Mouse (Mus musculus) CH12.LX (cell line): ENCODE measurements around the gene Tmem234. TPM values are rescaled to one million over a fixed set of nuclear protein-coding genes. Genes with fewer than 3 reads are reported as not detected.
A peak's percentile ranks its signal among the peaks of the same experiment; 100 is the strongest.

Experiments used
- DNase-seq: peaks from one replicate; pipeline ENCODE4 v3.0.0-alpha.2; 2013; ENCODE audit errors: extremely low read depth
- H3K27ac ChIP-seq: 2 replicates; pipeline ENCODE4 v1.5.1; 2012; ENCODE audit warnings: low read depth, mild to moderate bottlenecking, control low read depth, moderate library complexity; ENCODE audit not compliant: insufficient read depth
- H3K27me3 ChIP-seq: replicated peaks from 2 replicates; pipeline ENCODE3; 2012; ENCODE audit warnings: inconsistent platforms
- H3K36me3 ChIP-seq, 2 experiments: replicated peaks in 1 of 2; 2 replicates each; pipeline versions ENCODE3 to v1.6.1; 2012; ENCODE audit warnings: inconsistent platforms in 1 of 2, low read length in 1 of 2, mild to moderate bottlenecking in 1 of 2, mixed read lengths in 1 of 2, moderate library complexity in 1 of 2; ENCODE audit not compliant: control insufficient read depth in 1 of 2, insufficient read depth in 1 of 2
- H3K4me1 ChIP-seq, 2 experiments: 2 replicates each; pipeline ENCODE4 v1.6.1; 2012; ENCODE audit warnings: inconsistent platforms in 1 of 2, moderate library complexity in 1 of 2; ENCODE audit not compliant: insufficient read depth in 2 of 2, control insufficient read depth in 1 of 2
- H3K4me2 ChIP-seq: 2 replicates; pipeline ENCODE4 v1.6.1; 2012; ENCODE audit warnings: low read depth, mild to moderate bottlenecking, control low read depth; ENCODE audit not compliant: poor library complexity, insufficient read depth, severe bottlenecking
- H3K4me3 ChIP-seq, 3 experiments: fragments of 150-350 bp in 1 of 3; sonication (generic) in 1 of 3; replicated peaks in 1 of 3; 2 replicates each; pipeline versions ENCODE3 to v1.5.1; 2011 to 2012; ENCODE audit warnings: low read depth in 2 of 3, low read length in 2 of 3, mild to moderate bottlenecking in 2 of 3, moderate library complexity in 2 of 3, control low read depth in 1 of 3, improper control_type of control experiment in 1 of 3, inconsistent platforms in 1 of 3, mixed read lengths in 1 of 3; ENCODE audit not compliant: poor library complexity in 1 of 3
- H3K79me2 ChIP-seq: replicated peaks from 2 replicates; pipeline ENCODE4 v1.6.1; 2012; ENCODE audit warnings: mild to moderate bottlenecking, moderate library complexity; ENCODE audit not compliant: control insufficient read depth, poor library complexity, insufficient read depth, severe bottlenecking; ENCODE audit errors: extremely low read depth
- H3K9ac ChIP-seq: 2 replicates; pipeline ENCODE4 v1.6.1; 2012; ENCODE audit warnings: low read depth, mild to moderate bottlenecking, control low read depth, moderate library complexity; ENCODE audit not compliant: insufficient read depth
- H3K9me3 ChIP-seq: replicated peaks from 2 replicates; pipeline ENCODE3; 2012; ENCODE audit warnings: low read length, inconsistent platforms, mixed read lengths
- CHD1 ChIP-seq: IDR thresholded peaks from 2 replicates; pipeline ENCODE4 v1.6.1; 2012; ENCODE audit warnings: low read depth, low read length, improper control_type of control experiment, inconsistent platforms
- CTCF ChIP-seq, 2 experiments: IDR thresholded peaks in 1 of 2; conservative IDR thresholded peaks in 1 of 2; 2 replicates each; pipeline ENCODE4 v1.5.1; 2011 to 2012; ENCODE audit warnings: low read depth in 2 of 2, low read length in 2 of 2, improper control_type of control experiment in 1 of 2, inconsistent platforms in 1 of 2, mild to moderate bottlenecking in 1 of 2, moderate library complexity in 1 of 2
- E2F4 ChIP-seq: IDR thresholded peaks from 2 replicates; pipeline ENCODE4 v1.6.1; 2011; ENCODE audit warnings: low read depth, low read length, improper control_type of control experiment; ENCODE audit not compliant: insufficient replicate concordance
- ELF1 ChIP-seq: IDR thresholded peaks from 2 replicates; pipeline ENCODE4 v1.6.1; 2014; ENCODE audit warnings: low read depth, mild to moderate bottlenecking, inconsistent platforms, low read length, improper control_type of control experiment
- EP300 ChIP-seq: IDR thresholded peaks from 2 replicates; pipeline ENCODE4 v1.6.1; 2011; ENCODE audit warnings: low read length, improper control_type of control experiment
- HCFC1 ChIP-seq: IDR thresholded peaks from 2 replicates; pipeline ENCODE4 v1.6.1; 2012; ENCODE audit warnings: low read depth, mild to moderate bottlenecking, inconsistent platforms, low read length, improper control_type of control experiment
- IRF4 ChIP-seq: IDR thresholded peaks from 2 replicates; pipeline ENCODE4 v1.6.1; 2014; ENCODE audit warnings: low read depth, mild to moderate bottlenecking, inconsistent platforms, low read length, improper control_type of control experiment
- JUND ChIP-seq: conservative IDR thresholded peaks from 2 replicates; pipeline ENCODE4 v1.6.1; 2011; ENCODE audit warnings: low read depth, low read length, improper control_type of control experiment
- KAT2A ChIP-seq: IDR thresholded peaks from 2 replicates; pipeline ENCODE4 v1.6.1; 2012; ENCODE audit warnings: low read length, improper control_type of control experiment, inconsistent platforms; ENCODE audit not compliant: insufficient replicate concordance
- MAX ChIP-seq: IDR thresholded peaks from 2 replicates; pipeline ENCODE4 v1.6.1; 2011; ENCODE audit warnings: low read length, improper control_type of control experiment
- RCOR1 ChIP-seq: conservative IDR thresholded peaks from 2 replicates; pipeline ENCODE4 v1.6.1; 2012; ENCODE audit warnings: low read depth, mild to moderate bottlenecking, inconsistent platforms, low read length, improper control_type of control experiment
- SMC3 ChIP-seq: IDR thresholded peaks from 2 replicates; pipeline ENCODE4 v1.6.1; 2011; ENCODE audit warnings: low read depth, low read length, improper control_type of control experiment
- dilution Hi-C: fragments of 300-500 bp; cut with MboI; formaldehyde crosslinking; loops from 2 replicates; pipeline ENCODE4 v1.14.3; 2020; ENCODE audit warnings: low sequenced_read_pairs; ENCODE audit not compliant: extremely low pct_unique_long_range_greater_than_20kb, extremely low pct_ligation_motif_present
- in situ Hi-C: fragments of 300-500 bp; cut with MboI; formaldehyde crosslinking; loops from 3 replicates; pipeline ENCODE4 v1.14.3; 2019; ENCODE audit warnings: low sequenced_read_pairs, low pct_ligation_motif_present, low pct_unique_long_range_greater_than_20kb, mixed read lengths
- polyA plus RNA-seq: library from polyadenylated mRNA; unstranded; fragments of >175 nt; gene quantifications from 2 replicates; pipeline ENCODE4 v1.2.1, GENCODE M21; 2012; ENCODE audit warnings: low read depth; ENCODE audit not compliant: insufficient read length
- total RNA-seq, 2 experiments: library from RNA; depleted of rRNA; stranded (reverse); fragments of 300-350 nt in 1 of 2; fragments of >200 nt in 1 of 2; gene quantifications; 2 replicates each; pipeline ENCODE4 v1.2.3; 2012 to 2014

Gene Tmem234
- total and polyA plus RNA-seq, 3 experiments: 97.6 to 113 (median 111) TPM

DNA sequence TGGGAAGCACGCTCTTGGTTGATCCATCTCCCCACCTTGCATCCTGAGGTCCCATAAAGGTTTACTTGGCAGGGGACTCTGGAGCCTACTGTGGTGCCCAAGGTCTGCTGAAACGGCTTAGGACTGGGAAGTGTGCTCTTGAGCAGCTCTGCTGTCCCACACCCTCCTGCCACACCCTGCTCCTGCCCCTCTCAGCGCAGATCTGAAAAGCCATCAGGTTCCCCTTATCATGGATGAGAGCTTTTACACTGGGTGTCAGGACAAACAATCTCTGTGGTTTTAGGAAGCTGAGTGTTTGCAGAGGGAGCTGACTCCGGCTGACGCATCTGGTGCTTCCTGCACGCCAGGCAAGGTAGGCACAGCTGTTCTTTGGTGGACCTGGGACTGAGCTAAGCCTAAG lies 33.4 kb downstream of the Tmem234 start:
- Histone ChIP-seq H3K36me3 (peaks cover 85 to 93% of the 10 kb centered on the region in 2 experiments), H3K9ac (no peak overlapping the region), H3K79me2 (peaks cover 13% of the 10 kb centered on the region), H3K9me3 (no peaks in the 10 kb centered on the region), H3K4me2 (no peak overlapping the region), H3K4me1 (peaks cover 0 to 15% of the 10 kb centered on the region in 2 experiments; a peak in 2 of 4 replicates), H3K4me3 (no peak overlapping the region), H3K27me3 (no peaks in the 10 kb centered on the region), H3K27ac (no peak overlapping the region)
- DNase-seq: no peak
- dilution Hi-C loops (no loop called here), in situ Hi-C loops (no loop called here)
- TF ChIP-seq MAX (no peak), ELF1 (no peak), JUND (no peak), CHD1 (no peak), EP300 (no peak), RCOR1 (no peak), HCFC1 (no peak)

- H3K36me3 ChIP-seq: peaks cover 44 to 66% of the 10 kb centered on the region in 2 experiments
- peaks cover 4 to 32% of the 10 kb centered on the region in 2 experiments for H3K4me1 ChIP-seq
- no peak for DNase-seq
- peaks cover 28% of the 10 kb centered on the region for H3K79me2 ChIP-seq
- peak overlapping the region; percentile 95; the same call in 1 of the 2 replicates for H3K9ac ChIP-seq
- H3K9me3 ChIP-seq: no peaks in the 10 kb centered on the region
- dilution Hi-C loops (no loop called here), in situ Hi-C loops (no loop called here)
- TF ChIP-seq IRF4 (no peak), SMC3 (no peak), CTCF (conservative IDR thresholded peaks at IDR 0.05 in 1 of 2, IDR thresholded peaks at IDR 0.05 in 1 of 2; ENCODE audit: low read depth in 2 of 2, low read length in 2 of 2) (no peak)
- H3K27me3 ChIP-seq: no peaks in the 10 kb centered on the region
- H3K4me2 ChIP-seq: 0 out of 2 replicates have a peak overlapping the region, but pooled peaks have one; percentile 1
- no peak overlapping the region for H3K27ac ChIP-seq
- H3K4me3 ChIP-seq: peak overlapping the region in 1 of 3 experiments; percentile 61
Observed at GRCm38 (mm10) chr4:129639221-129639620, 38.8 kb downstream of the Tmem234 start.

DNA sequence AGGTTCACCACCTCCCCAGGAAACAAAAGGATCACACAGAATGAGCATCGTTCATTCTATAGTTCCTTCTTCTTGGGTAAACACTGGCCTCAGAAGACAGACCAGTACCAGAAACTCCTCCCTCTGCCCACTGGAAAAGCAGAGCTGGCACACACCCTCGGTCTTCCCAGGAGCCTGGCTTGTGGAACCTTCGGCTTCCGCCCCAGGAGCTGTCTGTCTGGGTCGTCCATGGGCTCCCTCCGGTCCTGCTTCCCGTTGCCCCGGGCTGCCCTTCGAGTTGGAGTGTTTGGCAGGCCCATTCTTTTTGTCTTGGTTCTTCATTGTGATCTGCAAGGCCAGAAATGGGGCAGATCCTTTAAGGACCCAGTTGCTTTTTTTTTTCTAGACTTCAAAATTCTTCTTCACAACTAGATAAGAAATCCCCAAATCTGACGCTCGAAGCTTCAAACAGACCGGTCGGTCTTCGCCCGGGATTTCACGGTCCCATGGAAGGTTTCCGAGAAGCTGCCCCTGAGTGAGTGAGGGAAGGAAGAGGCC lies 39.7 kb downstream of the Tmem234 start:
- H3K27ac ChIP-seq: peak overlapping the region; percentile 78; the same call in 1 of the 2 replicates
- no peak for DNase-seq
- dilution Hi-C loops (no loop called here), in situ Hi-C loops (no loop called here)
- H3K4me3 ChIP-seq: peak overlapping the region; percentile 61 to 83 (median 76)
- H3K9ac ChIP-seq: peak overlapping the region; percentile 95
- no peaks in the 10 kb centered on the region for H3K9me3 ChIP-seq
- TF ChIP-seq E2F4 (no peak; the same call in 1 of the 2 replicates), CHD1 (0 out of 2 replicates have a peak, but pooled peaks have one; percentile 44), KAT2A (0 out of 2 replicates have a peak, but pooled peaks have one; percentile 20)
- H3K4me1 ChIP-seq: peaks cover 4 to 33% of the 10 kb centered on the region in 2 experiments
- H3K4me2 ChIP-seq: peak overlapping the region; percentile 90
- H3K27me3 ChIP-seq: no peaks in the 10 kb centered on the region
- H3K79me2 ChIP-seq: peaks cover 28% of the 10 kb centered on the region
- peaks cover 42 to 66% of the 10 kb centered on the region in 2 experiments for H3K36me3 ChIP-seq
